17 mouse cellular contexts compared by ENCODE assay signal in the genomic region with DNA sequence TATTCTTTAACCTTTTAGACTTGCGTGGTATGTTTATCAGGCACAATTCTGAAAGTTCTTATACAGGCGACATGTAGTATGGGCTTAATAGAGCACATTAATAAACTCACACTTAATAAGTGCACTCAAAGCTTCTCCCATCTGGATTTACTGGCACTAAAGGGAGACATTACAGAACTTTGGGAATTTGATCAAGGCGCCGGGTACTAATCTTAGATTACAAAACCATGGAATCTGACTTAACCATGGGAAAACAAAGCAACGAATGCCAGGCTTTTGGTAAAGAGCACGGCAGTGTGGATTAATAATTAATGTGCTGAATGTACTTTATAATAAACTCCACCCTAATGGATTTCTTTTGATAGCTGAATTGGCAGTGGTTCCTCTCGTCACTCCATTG.
"Had no signal": no experiment of that assay in that cellular context is flagged by ENCODE, and none has a peak within 500 bp of the region (broad histone marks: within the 10 kb centered on the region; RNA-seq: fewer than 3 reads in every experiment).

No protein-coding gene starts in this region.

- H3K4me3 ChIP-seq: left cerebral cortex, adult 2 months; liver, embryonic 12.5 days; liver, embryonic 15.5 days had no signal

- H3K27ac ChIP-seq: kidney, postnatal 0 days; left cerebral cortex, adult 2 months; liver, embryonic 12.5 days; liver, embryonic 15.5 days; stomach, postnatal 0 days had no signal

- H3K9me3 ChIP-seq: liver, embryonic 12.5 days; liver, embryonic 15.5 days had no signal

- H3K27me3 ChIP-seq: liver, embryonic 12.5 days; liver, embryonic 15.5 days had no signal

- H3K36me3 ChIP-seq: liver, embryonic 12.5 days; liver, embryonic 15.5 days had no signal

- H3K9ac ChIP-seq: liver, embryonic 12.5 days; liver, embryonic 15.5 days had no signal

- H3K4me1 ChIP-seq: liver, embryonic 12.5 days; liver, embryonic 15.5 days had no signal

- DNase-seq: kidney, adult 2 months; kidney, postnatal 25 days; layer of hippocampus, postnatal 36 days; midbrain, embryonic 14.5 days; right cerebral cortex, postnatal 14 days; right cerebral cortex, postnatal 4 days; thymus, adult 2 months; thymus, postnatal 14 days; thymus, postnatal 4 days had no signal

- ATAC-seq: inflammation-experienced regulatory T-cells, adult 6 months; intestine, embryonic 16.5 days; liver, embryonic 12.5 days had no signal

- H3K4me2 ChIP-seq: liver, embryonic 12.5 days; liver, embryonic 15.5 days; midbrain, embryonic 11.5 days had no signal
